Comparison of ENCODE assay signal across 30 mouse cellular contexts in genomic region chr13:75974481-75974880, GRCm38 (mm10). TPM values are rescaled to one million over a fixed set of nuclear protein-coding genes. Genes with fewer than 3 reads are reported as not detected.
"Had no signal": no experiment of that assay in that cellular context is flagged by ENCODE, and none has a peak within 500 bp of the region (broad histone marks: within the 10 kb centered on the region; RNA-seq: fewer than 3 reads in every experiment).

No protein-coding gene starts in this region.

- H3K9ac ChIP-seq: heart, embryonic 12.5 days; hindbrain, embryonic 12.5 days; hindbrain, embryonic 14.5 days; kidney, embryonic 15.5 days; limb, embryonic 13.5 days; limb, embryonic 15.5 days; liver, embryonic 12.5 days; liver, embryonic 14.5 days had no signal

- H3K9me3 ChIP-seq: heart, embryonic 12.5 days; hindbrain, embryonic 10.5 days; hindbrain, embryonic 12.5 days; kidney, embryonic 15.5 days; limb, embryonic 13.5 days; limb, embryonic 15.5 days; liver, embryonic 12.5 days had no signal

- H3K36me3 ChIP-seq: heart, embryonic 12.5 days; hindbrain, embryonic 10.5 days; hindbrain, embryonic 12.5 days; kidney, embryonic 15.5 days; limb, embryonic 13.5 days; limb, embryonic 15.5 days; liver, embryonic 12.5 days had no signal

- ATAC-seq: hindbrain, embryonic 16.5 days; inflammation-experienced regulatory T-cells, adult 6 months; liver, embryonic 12.5 days had no signal

- H3K4me1 ChIP-seq: heart, embryonic 12.5 days; hindbrain, embryonic 10.5 days; hindbrain, embryonic 12.5 days; kidney, embryonic 15.5 days; limb, embryonic 13.5 days; limb, embryonic 15.5 days; liver, embryonic 12.5 days had no signal

- H3K27ac ChIP-seq: gastrocnemius, adult 2 months; heart, adult 2 months; hindbrain, embryonic 10.5 days; hindbrain, embryonic 12.5 days; hindbrain, embryonic 14.5 days; kidney, embryonic 15.5 days; kidney, postnatal 0 days; limb, embryonic 13.5 days; limb, embryonic 15.5 days; liver, embryonic 12.5 days; liver, embryonic 14.5 days had no signal

- DNase-seq: gastrocnemius, adult 2 months; gastrocnemius, postnatal 10 days; gastrocnemius, postnatal 25 days; heart, adult 2 months; heart, postnatal 10 days; heart, postnatal 4 days; kidney, adult 11 months; kidney, adult 2 months; kidney, adult 9 months; kidney, postnatal 14 days; kidney, postnatal 36 days; left cerebral cortex, postnatal 4 days had no signal

- H3K27me3 ChIP-seq: heart, embryonic 12.5 days; hindbrain, embryonic 12.5 days; kidney, embryonic 15.5 days; limb, embryonic 13.5 days; limb, embryonic 15.5 days; liver, embryonic 12.5 days had no signal

- H3K4me3 ChIP-seq: gastrocnemius, adult 2 months; heart, adult 2 months; heart, embryonic 12.5 days; hindbrain, embryonic 10.5 days; hindbrain, embryonic 12.5 days; kidney, embryonic 15.5 days; limb, embryonic 13.5 days; limb, embryonic 15.5 days; liver, embryonic 12.5 days had no signal

- H3K4me2 ChIP-seq: heart, embryonic 12.5 days; hindbrain, embryonic 12.5 days; hindbrain, embryonic 14.5 days; kidney, embryonic 15.5 days; limb, embryonic 13.5 days; limb, embryonic 15.5 days; liver, embryonic 12.5 days had no signal

RNA-seq across cellular contexts. Expression of gene Spata9, which starts 7.5 kb away (rescaled TPM):
- total RNA-seq: gastrocnemius, adult 2 months; gastrocnemius, postnatal 10 days; gastrocnemius, postnatal 25 days; heart, adult 2 months; heart, postnatal 10 days; heart, postnatal 25 days; layer of hippocampus, adult 18-20 months; layer of hippocampus, adult 8-10 months; layer of hippocampus, postnatal 25 days; liver, adult 2 months had no signal
- polyA plus RNA-seq: heart, adult 2 months; inflammation-experienced regulatory T-cells, adult 6 months; kidney, adult 2 months; large intestine, adult 2 months; liver, adult 2 months had no signal
